Mouse (Mus musculus): ENCODE results near the gene Olfr1097. TPM values are rescaled to one million over a fixed set of nuclear protein-coding genes. Genes with fewer than 3 reads are reported as not detected.

The Olfr1097 gene
- not detected in 4 replicates for total RNA-seq (2023)

GRCm38 (mm10) chr2:86892116-86892515, at the start of gene Olfr1097:
Olfr1097 (minus strand) TSS chr2:86892216.

GRCm38 (mm10) chr2:86924445-86924844, 32.4 kb upstream of the Olfr1097 start, which contains the start of gene Olfr1098:
Olfr1098 (minus strand) TSS chr2:86924545.

GRCm38 (mm10) chr2:86874702-86875101, 17.3 kb downstream of the Olfr1097 start, which contains the start of gene Gm13723:
Gm13723 (minus strand) TSS chr2:86874802.

GRCm38 (mm10) chr2:86851596-86851995, 40.4 kb downstream of the Olfr1097 start, which contains the start of gene Olfr1095:
Olfr1095 (minus strand) TSS chr2:86851696.

Other genes with a start within 250 kb of the Olfr1097 start
- not detected in 4 replicates for gene Olfr1085, start 230.2 kb downstream of the Olfr1097 start, total RNA-seq (2023)
- not detected in 4 replicates for gene Olfr1086, start 212.1 kb downstream of the Olfr1097 start, total RNA-seq (2023)
- gene Olfr1087, start 193.8 kb downstream of the Olfr1097 start, total RNA-seq (2023) = not detected in 4 replicates
- gene Olfr1089, start 158.5 kb downstream of the Olfr1097 start, total RNA-seq (2023) = not detected in 4 replicates
- gene Olfr1090, start 133.2 kb downstream of the Olfr1097 start, total RNA-seq (2023) = not detected in 4 replicates
- gene Olfr1093, start 109.7 kb downstream of the Olfr1097 start, total RNA-seq (2023) = not detected in 4 replicates
- not detected in 4 replicates for gene Olfr141, start 82.2 kb downstream of the Olfr1097 start, total RNA-seq (2023)
- not detected in 4 replicates for gene Olfr1094, start 67.6 kb downstream of the Olfr1097 start, total RNA-seq (2023)
- gene Olfr1095, start 40.5 kb downstream of the Olfr1097 start, total RNA-seq (2023) = not detected in 4 replicates
- gene Gm13723, start 17.4 kb downstream of the Olfr1097 start, total RNA-seq (2023) = not detected in 4 replicates
- not detected in 4 replicates for gene Olfr1098, start 32.3 kb upstream of the Olfr1097 start, total RNA-seq (2023)
- not detected in 4 replicates for gene Olfr1099, start 68.5 kb upstream of the Olfr1097 start, total RNA-seq (2023)
- not detected in 4 replicates for gene Olfr1100, start 87.7 kb upstream of the Olfr1097 start, total RNA-seq (2023)
- not detected in 4 replicates for gene Olfr1101, start 99.0 kb upstream of the Olfr1097 start, total RNA-seq (2023)
- gene Olfr1102, start 106.2 kb upstream of the Olfr1097 start, total RNA-seq (2023) = not detected in 4 replicates
- not detected in 4 replicates for gene Olfr1104, start 134.9 kb upstream of the Olfr1097 start, total RNA-seq (2023)
- not detected in 4 replicates for gene Olfr1105, start 144.3 kb upstream of the Olfr1097 start, total RNA-seq (2023)
- gene Olfr1106, start 160.1 kb upstream of the Olfr1097 start, total RNA-seq (2023) = not detected in 4 replicates
- not detected in 4 replicates for gene Olfr1107, start 183.6 kb upstream of the Olfr1097 start, total RNA-seq (2023)
- gene Olfr1109, start 203.8 kb upstream of the Olfr1097 start, total RNA-seq (2023) = not detected in 4 replicates
- gene Olfr259, start 222.4 kb upstream of the Olfr1097 start, total RNA-seq (2023) = not detected in 4 replicates
- not detected in 4 replicates for gene Olfr1110, start 248.1 kb upstream of the Olfr1097 start, total RNA-seq (2023)

Measured in B cell, adult 62 days (primary cell).